Mouse (Mus musculus) CH12.LX (cell line): Measurements from ENCODE around the gene Eme2. TPM values are rescaled to one million over a fixed set of nuclear protein-coding genes. Genes with fewer than 3 reads are reported as not detected.

Experiments
- DNase-seq: peaks from one replicate; pipeline ENCODE4 v3.0.0-alpha.2; 2013; ENCODE audit errors: extremely low read depth
- H3K27ac ChIP-seq: 2 replicates; pipeline ENCODE4 v1.5.1; 2012; ENCODE audit warnings: low read depth, mild to moderate bottlenecking, control low read depth, moderate library complexity; ENCODE audit not compliant: insufficient read depth
- H3K27me3 ChIP-seq: replicated peaks from 2 replicates; pipeline ENCODE3; 2012; ENCODE audit warnings: inconsistent platforms
- H3K36me3 ChIP-seq, 2 experiments: replicated peaks in 1 of 2; 2 replicates each; pipeline versions ENCODE3 to v1.6.1; 2012; ENCODE audit warnings: inconsistent platforms in 1 of 2, low read length in 1 of 2, mild to moderate bottlenecking in 1 of 2, mixed read lengths in 1 of 2, moderate library complexity in 1 of 2; ENCODE audit not compliant: control insufficient read depth in 1 of 2, insufficient read depth in 1 of 2
- H3K4me1 ChIP-seq, 2 experiments: 2 replicates each; pipeline ENCODE4 v1.6.1; 2012; ENCODE audit warnings: inconsistent platforms in 1 of 2, moderate library complexity in 1 of 2; ENCODE audit not compliant: insufficient read depth in 2 of 2, control insufficient read depth in 1 of 2
- H3K4me2 ChIP-seq: 2 replicates; pipeline ENCODE4 v1.6.1; 2012; ENCODE audit warnings: low read depth, mild to moderate bottlenecking, control low read depth; ENCODE audit not compliant: poor library complexity, insufficient read depth, severe bottlenecking
- H3K4me3 ChIP-seq, 3 experiments: fragments of 150-350 bp in 1 of 3; sonication (generic) in 1 of 3; replicated peaks in 1 of 3; 2 replicates each; pipeline versions ENCODE3 to v1.5.1; 2011 to 2012; ENCODE audit warnings: low read depth in 2 of 3, low read length in 2 of 3, mild to moderate bottlenecking in 2 of 3, moderate library complexity in 2 of 3, control low read depth in 1 of 3, improper control_type of control experiment in 1 of 3, inconsistent platforms in 1 of 3, mixed read lengths in 1 of 3; ENCODE audit not compliant: poor library complexity in 1 of 3
- H3K79me2 ChIP-seq: replicated peaks from 2 replicates; pipeline ENCODE4 v1.6.1; 2012; ENCODE audit warnings: mild to moderate bottlenecking, moderate library complexity; ENCODE audit not compliant: control insufficient read depth, poor library complexity, insufficient read depth, severe bottlenecking; ENCODE audit errors: extremely low read depth
- H3K9ac ChIP-seq: 2 replicates; pipeline ENCODE4 v1.6.1; 2012; ENCODE audit warnings: low read depth, mild to moderate bottlenecking, control low read depth, moderate library complexity; ENCODE audit not compliant: insufficient read depth
- H3K9me3 ChIP-seq: replicated peaks from 2 replicates; pipeline ENCODE3; 2012; ENCODE audit warnings: low read length, inconsistent platforms, mixed read lengths
- CHD1 ChIP-seq: IDR thresholded peaks from 2 replicates; pipeline ENCODE4 v1.6.1; 2012; ENCODE audit warnings: low read depth, low read length, improper control_type of control experiment, inconsistent platforms
- CHD2 ChIP-seq: IDR thresholded peaks from 2 replicates; pipeline ENCODE4 v1.6.1; 2011; ENCODE audit warnings: low read length, improper control_type of control experiment
- E2F4 ChIP-seq: IDR thresholded peaks from 2 replicates; pipeline ENCODE4 v1.6.1; 2011; ENCODE audit warnings: low read depth, low read length, improper control_type of control experiment; ENCODE audit not compliant: insufficient replicate concordance
- ETS1 ChIP-seq: conservative IDR thresholded peaks from 2 replicates; pipeline ENCODE4 v1.6.1; 2012; ENCODE audit warnings: low read depth, mild to moderate bottlenecking, inconsistent platforms, low read length, improper control_type of control experiment, moderate library complexity
- IRF4 ChIP-seq: IDR thresholded peaks from 2 replicates; pipeline ENCODE4 v1.6.1; 2014; ENCODE audit warnings: low read depth, mild to moderate bottlenecking, inconsistent platforms, low read length, improper control_type of control experiment
- MAFK ChIP-seq: IDR thresholded peaks from 2 replicates; pipeline ENCODE4 v1.6.1; 2011; ENCODE audit warnings: low read length, improper control_type of control experiment; ENCODE audit not compliant: insufficient replicate concordance
- MXI1 ChIP-seq: IDR thresholded peaks from 2 replicates; pipeline ENCODE4 v1.6.1; 2011; ENCODE audit warnings: mild to moderate bottlenecking, low read depth, low read length, improper control_type of control experiment
- MYC ChIP-seq: IDR thresholded peaks from 2 replicates; pipeline ENCODE4 v1.6.1; 2011; ENCODE audit warnings: low read depth, mild to moderate bottlenecking, improper control_type of control experiment, low read length
- NRF1 ChIP-seq: IDR thresholded peaks from 2 replicates; pipeline ENCODE4 v1.6.1; 2014; ENCODE audit warnings: low read depth, mild to moderate bottlenecking, inconsistent platforms, low read length, improper control_type of control experiment, moderate library complexity
- POLR2A ChIP-seq: IDR thresholded peaks from 2 replicates; pipeline ENCODE4 v1.6.1; 2011; ENCODE audit warnings: low read depth, mild to moderate bottlenecking, improper control_type of control experiment, low read length
- POLR2AphosphoS2 ChIP-seq: IDR thresholded peaks from 2 replicates; pipeline ENCODE4 v1.6.1; 2011; ENCODE audit warnings: low read depth, low read length, improper control_type of control experiment
- SIN3A ChIP-seq: IDR thresholded peaks from 2 replicates; pipeline ENCODE4 v1.6.1; 2012; ENCODE audit warnings: low read length, improper control_type of control experiment, inconsistent platforms
- SMC3 ChIP-seq: IDR thresholded peaks from 2 replicates; pipeline ENCODE4 v1.6.1; 2011; ENCODE audit warnings: low read depth, low read length, improper control_type of control experiment
- TCF12 ChIP-seq: IDR thresholded peaks from 2 replicates; pipeline ENCODE4 v1.6.1; 2014; ENCODE audit warnings: low read depth, mild to moderate bottlenecking, inconsistent platforms, low read length, improper control_type of control experiment
- UBTF ChIP-seq: IDR thresholded peaks from 2 replicates; pipeline ENCODE4 v1.6.1; 2012; ENCODE audit warnings: low read depth, mild to moderate bottlenecking, inconsistent platforms, low read length, improper control_type of control experiment, moderate library complexity
- USF2 ChIP-seq: conservative IDR thresholded peaks from 2 replicates; pipeline ENCODE4 v1.6.1; 2011; ENCODE audit warnings: low read depth, low read length, improper control_type of control experiment
- ZKSCAN1 ChIP-seq: IDR thresholded peaks from 2 replicates; pipeline ENCODE4 v1.6.1; 2012; ENCODE audit warnings: low read depth, inconsistent platforms, low read length, improper control_type of control experiment, borderline replicate concordance
- dilution Hi-C: fragments of 300-500 bp; cut with MboI; formaldehyde crosslinking; loops from 2 replicates; pipeline ENCODE4 v1.14.3; 2020; ENCODE audit warnings: low sequenced_read_pairs; ENCODE audit not compliant: extremely low pct_unique_long_range_greater_than_20kb, extremely low pct_ligation_motif_present
- in situ Hi-C: fragments of 300-500 bp; cut with MboI; formaldehyde crosslinking; loops from 3 replicates; pipeline ENCODE4 v1.14.3; 2019; ENCODE audit warnings: low sequenced_read_pairs, low pct_ligation_motif_present, low pct_unique_long_range_greater_than_20kb, mixed read lengths
- polyA plus RNA-seq: library from polyadenylated mRNA; unstranded; fragments of >175 nt; gene quantifications from 2 replicates; pipeline ENCODE4 v1.2.1, GENCODE M21; 2012; ENCODE audit warnings: low read depth; ENCODE audit not compliant: insufficient read length
- total RNA-seq, 2 experiments: library from RNA; depleted of rRNA; stranded (reverse); fragments of 300-350 nt in 1 of 2; fragments of >200 nt in 1 of 2; gene quantifications; 2 replicates each; pipeline ENCODE4 v1.2.3; 2012 to 2014

Gene Eme2
- total and polyA plus RNA-seq, 3 experiments = 12.7 to 19.7 (median 16.9) TPM

DNA sequence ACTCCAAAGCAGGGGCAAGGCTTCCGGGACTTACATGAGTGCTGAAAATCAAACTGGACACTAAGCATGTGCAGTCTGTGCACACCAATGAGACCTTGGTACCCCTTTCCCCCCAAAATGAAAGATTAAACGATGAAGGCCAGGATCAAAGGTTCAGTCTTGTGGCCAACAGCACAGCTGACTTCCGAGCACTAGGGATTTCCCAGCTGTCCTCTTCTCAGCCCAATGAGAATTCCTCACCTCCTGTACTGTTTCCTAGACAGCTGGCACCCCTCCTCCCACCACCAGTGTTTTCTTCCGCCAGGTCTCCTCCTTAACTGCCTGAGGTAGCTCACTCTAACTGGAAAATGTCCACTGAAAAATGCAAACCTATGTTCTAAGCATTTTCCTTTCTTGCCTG, 38.3 kb upstream of the Eme2 start:
- no peak overlapping the region; the same call in 1 of the 2 replicates for H3K4me2 ChIP-seq
- dilution Hi-C loops = no loop called here
- TF ChIP-seq UBTF (no peak), MYC (no peak), ZKSCAN1 (no peak), NRF1 (no peak), USF2 (no peak), CHD1 (no peak), MAFK (no peak)
- TF ChIP-seq, all 38 proteins: peak for 0
- in situ Hi-C loops = no loop called here
- no peaks in the 10 kb centered on the region for H3K27me3 ChIP-seq
- DNase-seq = no peak
- H3K4me1 ChIP-seq = peaks cover 8 to 39% of the 10 kb centered on the region in 2 experiments; a peak in 3 of 4 replicates
- peaks cover 11 to 52% of the 10 kb centered on the region in 2 experiments for H3K36me3 ChIP-seq
- no peaks in the 10 kb centered on the region for H3K9me3 ChIP-seq
- no peak overlapping the region for H3K4me3 ChIP-seq
- no peak overlapping the region for H3K27ac ChIP-seq
- peaks cover 74% of the 10 kb centered on the region for H3K79me2 ChIP-seq
- no peak overlapping the region for H3K9ac ChIP-seq

DNA sequence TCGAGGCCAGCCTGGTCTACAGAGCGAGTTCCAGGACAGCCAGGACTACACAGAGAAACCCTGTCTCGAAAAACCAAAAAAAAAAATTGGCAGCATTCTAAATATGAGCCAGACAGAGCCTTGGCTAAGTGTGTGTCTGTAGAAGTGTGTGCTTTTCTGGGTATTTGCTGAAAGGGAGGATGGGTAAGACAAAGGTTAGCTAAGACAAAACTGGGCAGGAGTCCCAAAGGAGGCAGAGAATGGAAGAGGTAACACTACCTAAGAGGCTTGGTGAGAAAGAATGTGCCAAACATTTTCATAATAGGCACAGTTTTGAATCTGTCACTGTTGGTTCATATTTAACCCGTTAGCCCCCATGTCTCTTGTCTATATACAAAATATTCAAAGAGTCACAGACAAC, 37.5 kb upstream of the Eme2 start:
- Histone ChIP-seq H3K9me3 (no peaks in the 10 kb centered on the region), H3K4me2 (no peak overlapping the region), H3K79me2 (peaks cover 76% of the 10 kb centered on the region), H3K4me3 (no peak overlapping the region), H3K27me3 (no peaks in the 10 kb centered on the region), H3K9ac (no peak overlapping the region), H3K27ac (no peak overlapping the region)
- no peak for TF ChIP-seq TCF12
- no peak for TF ChIP-seq MXI1
- TF ChIP-seq SMC3 = no peak
- TF ChIP-seq CHD1 = no peak
- no peak for TF ChIP-seq E2F4
- TF ChIP-seq MYC = no peak
- TF ChIP-seq ETS1 = no peak
- TF ChIP-seq CHD2 = no peak
- no peak for TF ChIP-seq IRF4
- no peak for TF ChIP-seq POLR2A
- no peak for TF ChIP-seq POLR2AphosphoS2
- no peak for TF ChIP-seq SIN3A
- TF ChIP-seq, all 38 proteins: peak for 0
- DNase-seq = no peak
- in situ Hi-C loops = no loop called here
- peaks cover 8 to 39% of the 10 kb centered on the region in 2 experiments; a peak in 3 of 4 replicates for H3K4me1 ChIP-seq
- peaks cover 17 to 58% of the 10 kb centered on the region in 2 experiments for H3K36me3 ChIP-seq
- dilution Hi-C loops = no loop called here
